Mouse (Mus musculus) ES-Bruce4 (cell line): ENCODE results near the gene Rasgef1b. TPM values are rescaled to one million over a fixed set of nuclear protein-coding genes. Genes with fewer than 3 reads are reported as not detected.

Experiments used
- H3K27ac ChIP-seq: 2 replicates; pipeline ENCODE4 v1.5.1; 2012; ENCODE audit warnings: low read length, inconsistent platforms; ENCODE audit not compliant: insufficient read depth
- H3K27me3 ChIP-seq: 2 replicates; pipeline ENCODE4 v1.6.1; 2012; ENCODE audit warnings: mild to moderate bottlenecking, low read length, inconsistent platforms; ENCODE audit not compliant: control insufficient read depth, poor library complexity, insufficient read depth, severe bottlenecking
- H3K36me3 ChIP-seq: 2 replicates; pipeline ENCODE4 v1.6.1; 2012; ENCODE audit warnings: inconsistent platforms, mild to moderate bottlenecking, low read length, moderate library complexity; ENCODE audit not compliant: control insufficient read depth, poor library complexity, insufficient read depth, severe bottlenecking
- H3K4me1 ChIP-seq: one replicate; pipeline ENCODE4 v1.8.1; 2011; ENCODE audit warnings: low read length; ENCODE audit not compliant: control insufficient read depth, insufficient read depth
- H3K4me3 ChIP-seq: 2 replicates; pipeline ENCODE4 v1.5.1; 2011; ENCODE audit warnings: low read depth, mild to moderate bottlenecking, low read length
- H3K9ac ChIP-seq: 2 replicates; pipeline ENCODE4 v1.6.1; 2012; ENCODE audit warnings: low read depth, mild to moderate bottlenecking, inconsistent platforms; ENCODE audit not compliant: poor library complexity, severe bottlenecking
- H3K9me3 ChIP-seq: replicated peaks from 2 replicates; pipeline ENCODE4 v1.6.1; 2012; ENCODE audit warnings: mild to moderate bottlenecking, low read length, inconsistent platforms; ENCODE audit not compliant: control insufficient read depth, poor library complexity, insufficient read depth, severe bottlenecking
- CTCF ChIP-seq: IDR thresholded peaks from one replicate; pipeline ENCODE4 v1.8.1; 2011; ENCODE audit warnings: low read depth, low read length
- EP300 ChIP-seq: IDR thresholded peaks from 2 replicates; pipeline ENCODE4 v1.6.1; 2011; ENCODE audit warnings: low read depth, low read length; ENCODE audit not compliant: insufficient read depth
- POLR2A ChIP-seq: IDR thresholded peaks from one replicate; pipeline ENCODE4 v1.8.1; 2011; ENCODE audit warnings: low read length; ENCODE audit not compliant: insufficient read depth
- polyA plus RNA-seq: library from polyadenylated mRNA; stranded (reverse); fragments of >200 nt; gene quantifications from 2 replicates; pipeline ENCODE4 v1.2.4, GENCODE M21; 2011; ENCODE audit warnings: low read depth; ENCODE audit not compliant: missing spikeins, insufficient read depth, insufficient read length

The Rasgef1b gene
- polyA plus RNA-seq, 1 experiment: 1.9 TPM

DNA sequence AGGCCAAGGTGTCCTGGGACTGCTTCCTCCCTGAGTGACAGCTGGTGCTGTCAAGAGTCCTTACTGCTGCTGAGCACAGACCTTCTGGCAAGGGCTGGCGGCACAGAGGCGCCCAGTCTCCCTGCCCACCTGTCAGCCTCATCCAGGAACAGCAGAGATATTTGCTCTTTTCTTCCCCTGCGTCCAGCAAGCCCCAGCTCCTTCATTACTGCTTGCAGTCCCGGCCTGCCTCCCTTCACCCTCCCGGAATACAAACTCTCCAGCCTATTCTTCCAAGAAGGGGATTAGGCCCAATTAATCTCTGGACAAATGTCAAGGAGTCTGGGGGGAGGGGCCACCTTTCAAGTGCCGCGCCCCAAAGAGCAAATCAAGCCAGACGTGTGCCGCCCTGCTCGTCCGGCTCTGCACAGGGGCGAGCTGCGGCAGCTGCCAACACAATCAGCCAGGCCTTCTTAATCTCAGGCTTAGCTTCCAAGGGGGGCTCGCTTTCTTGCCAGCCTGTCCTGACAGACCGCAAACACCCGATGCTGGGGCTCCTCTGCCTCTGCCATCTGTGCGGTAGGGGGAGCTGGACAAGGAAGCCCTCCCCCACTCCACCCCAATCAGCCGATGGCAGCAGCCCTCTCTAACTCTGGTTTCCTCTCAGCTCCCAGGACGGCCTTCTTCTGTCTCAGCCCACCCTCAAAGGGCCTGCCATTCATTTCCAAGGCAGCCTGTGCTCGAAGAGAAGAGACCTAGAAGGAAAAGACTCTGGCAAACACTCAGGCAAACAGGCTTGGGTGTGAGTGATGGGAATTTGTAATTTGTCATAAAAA lies 249.4 kb downstream of the Rasgef1b start:
- Histone ChIP-seq H3K36me3 (no peaks in the 10 kb centered on the region), H3K27ac (no peak overlapping the region), H3K27me3 (no peaks in the 10 kb centered on the region), H3K4me3 (no peak overlapping the region), H3K9me3 (no peaks in the 10 kb centered on the region), H3K4me1 (no peaks in the 10 kb centered on the region), H3K9ac (no peak overlapping the region)
- TF ChIP-seq POLR2A (no peak), CTCF (no peak), EP300 (no peak)

DNA sequence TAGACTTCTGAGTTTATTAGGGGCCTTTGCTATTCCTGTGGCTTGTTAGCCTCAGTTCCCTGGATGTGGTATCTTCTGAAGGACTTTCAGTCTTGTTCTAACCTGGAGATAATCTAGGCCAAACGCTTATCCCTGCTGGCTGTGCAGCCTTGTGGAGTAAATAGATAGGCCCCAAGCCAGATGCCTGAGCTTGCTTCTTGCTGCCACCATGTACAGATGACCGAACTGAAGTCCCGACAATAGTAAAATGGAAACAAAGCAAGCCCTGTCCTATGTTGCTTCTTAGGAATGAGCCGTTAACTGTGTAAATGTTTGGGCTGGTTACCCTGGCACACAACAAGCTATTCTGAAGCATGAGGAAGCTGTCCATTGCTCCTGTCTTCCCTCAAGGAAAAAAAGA lies 250.1 kb downstream of the Rasgef1b start:
- no peaks in the 10 kb centered on the region for H3K36me3 ChIP-seq
- H3K9me3 ChIP-seq: no peaks in the 10 kb centered on the region
- no peak overlapping the region for H3K9ac ChIP-seq
- H3K4me1 ChIP-seq: no peaks in the 10 kb centered on the region
- no peak overlapping the region for H3K27ac ChIP-seq
- TF ChIP-seq EP300 (no peak), POLR2A (no peak), CTCF (no peak)
- H3K27me3 ChIP-seq: no peaks in the 10 kb centered on the region
- H3K4me3 ChIP-seq: no peak overlapping the region

DNA sequence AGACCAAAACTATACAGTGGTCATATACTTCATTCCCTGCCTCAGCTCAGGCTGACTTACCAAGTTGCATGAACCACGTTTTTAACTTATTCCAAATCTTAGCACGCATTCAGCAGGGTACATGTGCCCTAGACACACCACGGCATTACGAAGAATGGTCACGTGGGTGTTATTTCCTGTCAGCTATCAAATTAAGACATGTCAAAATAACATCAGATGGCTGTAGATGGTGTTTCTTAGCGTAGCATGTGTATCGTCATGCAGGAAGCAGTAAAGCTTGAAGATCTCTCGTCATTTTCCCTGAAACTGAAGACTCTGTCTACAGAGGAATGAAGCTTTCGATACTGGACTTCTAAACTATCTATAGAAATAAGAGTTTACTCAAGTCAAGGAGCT lies 251.4 kb downstream of the Rasgef1b start:
- TF ChIP-seq EP300 (no peak), POLR2A (no peak), CTCF (no peak)
- Histone ChIP-seq H3K36me3 (no peaks in the 10 kb centered on the region), H3K9me3 (no peaks in the 10 kb centered on the region), H3K9ac (no peak overlapping the region), H3K27me3 (no peaks in the 10 kb centered on the region), H3K4me1 (no peaks in the 10 kb centered on the region), H3K27ac (no peak overlapping the region), H3K4me3 (no peak overlapping the region)

DNA sequence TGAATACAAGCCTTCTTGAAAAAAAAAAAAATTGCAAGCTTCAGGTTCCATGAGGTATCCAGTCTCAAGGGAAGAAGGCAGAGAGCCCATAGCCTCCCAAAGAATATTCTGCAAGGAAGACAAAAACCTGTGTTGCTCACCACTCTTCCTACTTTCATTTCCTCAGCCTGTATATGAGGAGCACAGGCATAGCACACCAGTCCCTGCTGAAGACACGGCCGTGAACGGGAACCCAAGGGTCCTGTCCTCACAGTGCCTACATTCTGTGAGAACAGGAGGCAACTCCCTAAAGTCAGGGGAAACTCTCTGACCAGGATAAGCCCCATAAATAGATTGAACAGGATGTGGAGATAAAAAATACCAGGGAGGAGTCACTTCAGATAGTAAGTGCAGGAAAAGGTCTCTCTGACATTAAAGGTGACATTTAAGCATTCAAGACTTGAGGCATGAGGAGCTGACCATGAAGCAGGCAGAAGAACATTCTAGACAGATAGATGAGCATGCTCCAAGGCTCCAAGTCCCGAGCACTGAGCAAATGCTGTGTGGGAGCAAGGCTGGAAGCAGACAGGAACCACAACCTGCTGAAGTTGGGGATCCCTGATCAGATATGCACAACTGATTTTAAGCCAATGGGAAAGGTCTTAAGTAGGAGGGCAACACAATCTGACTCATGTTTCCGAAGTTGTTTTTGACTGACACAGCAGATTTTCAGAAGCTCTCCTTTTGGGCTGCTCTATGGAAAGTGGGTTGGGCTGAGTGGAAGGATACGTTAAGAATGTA lies 252.0 kb downstream of the Rasgef1b start:
- Histone ChIP-seq H3K4me1 (no peaks in the 10 kb centered on the region), H3K27me3 (no peaks in the 10 kb centered on the region), H3K36me3 (no peaks in the 10 kb centered on the region), H3K4me3 (no peak overlapping the region), H3K27ac (no peak overlapping the region), H3K9me3 (no peaks in the 10 kb centered on the region), H3K9ac (no peak overlapping the region)
- TF ChIP-seq EP300 (no peak), CTCF (no peak), POLR2A (no peak)

DNA sequence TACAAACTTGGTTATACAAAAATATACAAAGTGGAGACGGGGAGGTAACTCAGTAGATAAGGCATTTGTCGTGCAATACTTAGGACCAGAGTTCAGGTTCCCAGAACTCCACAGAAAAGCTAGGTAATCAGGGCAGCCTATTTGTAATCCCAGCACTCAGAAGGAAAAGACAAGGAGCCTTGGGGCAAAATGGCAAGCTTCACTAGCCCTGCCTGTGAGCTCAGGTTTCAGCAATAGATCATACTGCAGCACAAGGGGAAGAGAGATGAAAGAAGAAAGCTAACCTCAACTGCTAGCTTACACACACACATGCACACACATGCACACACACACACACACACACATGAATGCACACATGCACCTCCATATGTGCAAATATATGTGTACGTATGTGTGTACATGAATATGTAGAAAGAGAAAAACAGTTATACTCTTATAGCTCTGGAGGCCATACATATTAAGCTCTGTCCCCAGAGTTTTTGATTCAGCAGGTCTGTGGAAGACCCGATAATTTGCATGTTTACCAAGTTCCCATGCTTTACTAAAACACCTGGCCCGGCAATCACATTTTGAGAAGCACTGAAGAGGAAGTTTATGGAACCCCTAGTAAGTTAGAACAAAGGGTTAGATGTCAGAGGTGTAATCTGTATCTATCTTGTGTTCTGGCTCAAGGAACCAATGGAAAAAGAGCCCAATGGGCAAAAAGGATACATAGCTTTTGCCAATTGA lies 256.1 kb downstream of the Rasgef1b start:
- H3K4me3 ChIP-seq: no peak overlapping the region
- no peaks in the 10 kb centered on the region for H3K4me1 ChIP-seq
- no peak overlapping the region for H3K9ac ChIP-seq
- no peaks in the 10 kb centered on the region for H3K9me3 ChIP-seq
- no peak overlapping the region for H3K27ac ChIP-seq
- no peaks in the 10 kb centered on the region for H3K27me3 ChIP-seq
- TF ChIP-seq CTCF (no peak), EP300 (no peak), POLR2A (no peak)
- H3K36me3 ChIP-seq: no peaks in the 10 kb centered on the region
